Mouse (Mus musculus) kidney, embryonic 14.5 days (tissue): ENCODE data around the gene Adgrg7. TPM values are rescaled to one million over a fixed set of nuclear protein-coding genes. Genes with fewer than 3 reads are reported as not detected.

ENCODE experiments used
- ATAC-seq: fragments of 200-750 bp; cut with Nextera tagmentation; 2 replicates; pipeline ENCODE4 v1.8.0; 2017; ENCODE audit warnings: moderate number of reproducible peaks, mild to moderate bottlenecking, moderate TSS enrichment, moderate library complexity; ENCODE audit not compliant: low FRiP score, low TSS enrichment
- H3K27ac ChIP-seq: fragments of 300-500 bp; sonication (generic); 2 replicates; pipeline ENCODE4 v1.5.1; 2014; ENCODE audit warnings: low read depth, mild to moderate bottlenecking, low read length, moderate library complexity, mixed read lengths
- H3K27me3 ChIP-seq: fragments of 300-500 bp; sonication (generic); 2 replicates; pipeline ENCODE4 v1.6.1; 2014; ENCODE audit warnings: mild to moderate bottlenecking, low read length; ENCODE audit not compliant: control insufficient read depth, insufficient read depth
- H3K36me3 ChIP-seq: fragments of 300-500 bp; sonication (generic); 2 replicates; pipeline ENCODE4 v1.6.1; 2014; ENCODE audit warnings: low read length, mixed read lengths; ENCODE audit not compliant: control insufficient read depth, insufficient read depth
- H3K4me1 ChIP-seq: fragments of 300-500 bp; sonication (generic); 2 replicates; pipeline ENCODE4 v1.6.1; 2014; ENCODE audit warnings: low read length, mixed read lengths; ENCODE audit not compliant: control insufficient read depth, insufficient read depth
- H3K4me2 ChIP-seq: fragments of 300-500 bp; sonication (generic); replicated peaks from 2 replicates; pipeline ENCODE4 v1.6.1; 2014; ENCODE audit warnings: low read depth, mild to moderate bottlenecking, low read length
- H3K4me3 ChIP-seq: fragments of 300-500 bp; sonication (generic); 2 replicates; pipeline ENCODE4 v1.5.1; 2014; ENCODE audit warnings: mild to moderate bottlenecking, low read length
- H3K9ac ChIP-seq: fragments of 300-500 bp; sonication (generic); 2 replicates; pipeline ENCODE4 v1.6.1; 2014; ENCODE audit warnings: low read depth, mild to moderate bottlenecking, low read length, moderate library complexity
- H3K9me3 ChIP-seq: fragments of 300-500 bp; sonication (generic); 2 replicates; pipeline ENCODE4 v1.6.1; 2016; ENCODE audit warnings: low read length; ENCODE audit not compliant: control insufficient read depth
- WGBS: fragments of 180-500 bp; shearing (Covaris S2); extraction: QIAGEN DNeasy Blood & Tissue Kit; methylation state at CpG from one replicate; pipeline ENCODE4 v1.1.7; 2014; 5-methylcytosine and 5-hydroxymethylcytosine counted together
- polyA plus RNA-seq: library from polyadenylated mRNA; unstranded; fragments of >200 nt; fragmentation: Nextera tagmentation; extraction: Ambion mirVana; gene quantifications from 2 replicates; pipeline ENCODE4 v1.2.1, GENCODE M21; 2014

The Adgrg7 gene
- polyA plus RNA-seq, 1 experiment from 2014 or later, result not detected

- Histone ChIP-seq H3K4me2 (no peak overlapping the region), H3K9me3 (no peaks in the 10 kb centered on the region), H3K4me1 (no peaks in the 10 kb centered on the region), H3K27ac (no peak overlapping the region), H3K36me3 (no peaks in the 10 kb centered on the region), H3K9ac (no peak overlapping the region), H3K4me3 (no peak overlapping the region), H3K27me3 (no peaks in the 10 kb centered on the region)
- ATAC-seq, result no peak
- WGBS, result 88% methylated on average over 7 of the region's 7 CpGs
These were observed 1.1 kb downstream of the Adgrg7 start for GRCm38 (mm10) chr16:56794383-56795144.

- ATAC-seq, result no peak
- Histone ChIP-seq H3K4me3 (no peak overlapping the region), H3K9ac (no peak overlapping the region), H3K9me3 (no peaks in the 10 kb centered on the region), H3K4me1 (no peaks in the 10 kb centered on the region), H3K4me2 (no peak overlapping the region), H3K36me3 (no peaks in the 10 kb centered on the region), H3K27ac (no peak overlapping the region), H3K27me3 (no peaks in the 10 kb centered on the region)
- 100% methylated on average over 1 of the region's 1 CpGs for WGBS
These were observed 1.9 kb downstream of the Adgrg7 start for GRCm38 (mm10) chr16:56793778-56794177.

DNA sequence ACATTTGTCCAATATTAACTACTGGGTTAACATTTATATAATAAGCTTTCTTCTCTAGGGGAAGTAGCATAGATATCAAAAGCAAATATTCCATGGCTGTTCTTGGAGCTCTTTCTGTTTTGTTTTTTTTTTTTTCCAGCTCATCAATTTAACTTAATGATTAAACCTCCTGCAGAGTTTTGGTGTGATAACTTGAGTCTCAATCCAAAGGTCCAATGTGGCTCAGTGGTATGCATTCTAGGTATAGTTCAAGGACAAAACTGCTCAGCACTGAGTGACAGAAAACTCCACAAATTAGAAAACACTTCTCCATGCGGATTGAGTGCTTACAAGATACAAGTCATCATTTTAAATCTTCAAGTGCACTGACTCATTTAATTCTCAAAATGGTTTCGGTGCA, 9.7 kb downstream of the Adgrg7 start:
- Histone ChIP-seq H3K9ac (no peak overlapping the region), H3K27me3 (no peaks in the 10 kb centered on the region), H3K4me2 (no peak overlapping the region), H3K36me3 (no peaks in the 10 kb centered on the region), H3K4me1 (no peaks in the 10 kb centered on the region), H3K27ac (no peak overlapping the region), H3K9me3 (no peaks in the 10 kb centered on the region), H3K4me3 (no peak overlapping the region)
- no peak for ATAC-seq
- WGBS, result 88% methylated on average over 2 of the region's 2 CpGs

DNA sequence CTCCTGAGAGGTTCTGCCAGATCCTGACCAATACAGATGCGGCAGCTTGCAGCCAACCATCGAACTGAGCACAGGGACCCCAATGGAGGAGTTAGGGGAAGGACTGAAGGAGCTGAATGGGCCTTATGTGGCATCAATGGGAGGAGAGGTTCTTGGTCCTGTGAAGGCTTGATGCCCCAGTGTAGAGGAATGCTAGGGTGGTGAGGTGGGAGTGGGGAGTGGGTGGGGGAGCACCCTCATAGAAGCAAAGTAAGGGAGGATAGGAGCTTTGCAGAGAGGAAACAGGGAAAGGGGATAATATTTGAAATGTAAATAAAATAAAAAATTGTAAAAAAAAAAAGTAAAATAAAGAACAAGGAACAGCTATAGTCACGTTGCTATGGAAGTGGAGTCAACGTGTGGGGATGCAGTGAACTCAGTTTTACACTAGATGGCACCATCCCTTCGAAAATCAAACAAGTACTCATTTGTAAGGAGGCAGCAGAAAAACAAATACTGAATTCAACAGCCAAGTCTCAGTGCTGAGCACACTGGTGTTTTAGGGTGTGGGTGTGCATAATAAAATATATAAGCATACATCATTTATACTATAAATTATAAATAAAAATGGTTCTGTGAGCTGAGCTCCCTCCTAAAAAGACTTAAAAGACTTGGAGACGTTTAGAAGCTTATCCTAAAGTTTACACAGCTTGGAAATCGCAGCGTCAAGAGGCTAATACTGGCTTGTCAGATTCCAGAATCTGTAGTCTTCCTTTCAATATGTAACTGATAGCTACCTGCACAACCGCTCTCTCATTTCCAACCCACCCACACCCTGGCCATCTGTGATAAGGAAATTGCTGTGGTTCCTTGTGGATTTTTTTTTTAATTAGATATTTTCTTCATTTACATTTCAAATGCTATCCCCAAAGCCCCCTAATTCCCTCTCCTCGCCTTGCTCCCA, 24.2 kb downstream of the Adgrg7 start:
- H3K9ac ChIP-seq, result no peak overlapping the region
- H3K4me3 ChIP-seq, result no peak overlapping the region
- WGBS, result 48% methylated on average over 10 of the region's 10 CpGs
- no peaks in the 10 kb centered on the region for H3K27me3 ChIP-seq
- ATAC-seq, result peak; percentile 68
- no peak overlapping the region for H3K27ac ChIP-seq
- no peaks in the 10 kb centered on the region for H3K4me1 ChIP-seq
- H3K9me3 ChIP-seq, result no peaks in the 10 kb centered on the region
- no peak overlapping the region for H3K4me2 ChIP-seq
- no peaks in the 10 kb centered on the region for H3K36me3 ChIP-seq

DNA sequence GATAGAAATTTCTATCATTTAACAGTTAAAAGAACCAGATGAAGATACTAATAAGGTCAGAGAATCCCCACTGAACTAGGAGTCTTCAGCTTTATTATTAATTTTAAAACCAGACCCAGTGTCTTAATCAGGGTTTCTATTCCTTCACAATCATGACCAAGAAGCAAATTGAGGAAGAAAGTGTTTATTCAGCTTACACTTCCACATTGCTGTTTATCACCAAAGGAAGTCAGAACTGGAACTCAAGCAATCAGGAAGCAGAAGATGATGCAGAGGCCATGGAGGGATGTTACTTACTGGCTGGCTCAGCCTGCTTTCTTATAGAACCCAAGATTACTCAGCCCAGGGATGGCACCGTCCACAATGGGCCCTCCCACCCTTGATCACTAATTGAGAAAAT, 66.6 kb downstream of the Adgrg7 start:
- H3K4me1 ChIP-seq, result no peaks in the 10 kb centered on the region
- no peaks in the 10 kb centered on the region for H3K9me3 ChIP-seq
- H3K27me3 ChIP-seq, result no peaks in the 10 kb centered on the region
- no peak for ATAC-seq
- H3K27ac ChIP-seq, result no peak overlapping the region
- 32% methylated on average over 1 of the region's 1 CpGs for WGBS
- H3K36me3 ChIP-seq, result no peaks in the 10 kb centered on the region
- no peak overlapping the region for H3K9ac ChIP-seq
- no peak overlapping the region for H3K4me2 ChIP-seq
- H3K4me3 ChIP-seq, result no peak overlapping the region

- H3K4me1 ChIP-seq, result no peaks in the 10 kb centered on the region
- WGBS, result 79% methylated on average over 10 of the region's 10 CpGs
- no peak for ATAC-seq
- no peaks in the 10 kb centered on the region for H3K27me3 ChIP-seq
- no peak overlapping the region for H3K4me2 ChIP-seq
- H3K36me3 ChIP-seq, result no peaks in the 10 kb centered on the region
- no peak overlapping the region for H3K27ac ChIP-seq
- no peaks in the 10 kb centered on the region for H3K9me3 ChIP-seq
- no peak overlapping the region for H3K9ac ChIP-seq
- H3K4me3 ChIP-seq, result no peak overlapping the region
These were observed 70.7 kb downstream of the Adgrg7 start for GRCm38 (mm10) chr16:56724927-56725326.

DNA sequence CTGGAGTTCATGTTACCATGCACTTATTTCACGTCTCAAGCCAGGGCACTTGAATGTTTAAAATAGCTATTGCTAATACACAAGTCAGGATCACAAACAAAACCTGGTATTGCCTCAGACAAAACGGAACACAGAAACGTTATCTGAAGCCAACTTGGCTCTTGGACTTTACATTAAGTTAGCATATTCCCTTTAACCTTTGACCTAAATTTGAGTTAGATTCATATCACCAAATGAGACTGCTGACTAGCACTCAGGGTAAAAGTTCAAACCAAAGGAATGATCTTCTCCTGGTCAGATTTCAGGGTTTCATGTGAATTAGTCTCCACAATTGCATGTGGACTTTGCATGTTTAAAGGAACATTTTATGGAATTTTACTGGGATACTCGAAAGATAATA, 73.3 kb downstream of the Adgrg7 start:
- 60% methylated on average over 4 of the region's 4 CpGs for WGBS
- ATAC-seq, result no peak
- H3K27me3 ChIP-seq, result no peaks in the 10 kb centered on the region
- H3K27ac ChIP-seq, result no peak overlapping the region
- H3K9me3 ChIP-seq, result no peaks in the 10 kb centered on the region
- H3K4me3 ChIP-seq, result no peak overlapping the region
- no peaks in the 10 kb centered on the region for H3K4me1 ChIP-seq
- no peak overlapping the region for H3K4me2 ChIP-seq
- H3K9ac ChIP-seq, result no peak overlapping the region
- no peaks in the 10 kb centered on the region for H3K36me3 ChIP-seq

DNA sequence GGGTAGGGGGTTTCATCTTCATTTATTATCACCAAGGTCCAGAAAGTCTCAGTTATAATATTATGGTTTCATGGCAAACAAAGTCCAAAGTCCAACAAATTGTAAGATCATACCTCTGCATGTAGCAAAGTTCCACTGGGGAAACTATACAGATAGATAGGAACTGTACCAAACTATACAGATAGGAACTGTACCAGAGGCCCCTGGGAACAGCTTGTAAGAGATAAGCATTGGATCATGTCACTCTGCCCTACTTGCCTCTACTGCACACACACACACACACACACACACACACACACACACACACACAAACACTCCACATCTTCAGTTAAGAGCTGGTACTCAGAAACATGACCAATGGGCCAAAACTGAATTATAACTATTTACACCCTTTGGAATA, 76.6 kb downstream of the Adgrg7 start:
- Histone ChIP-seq H3K4me2 (no peak overlapping the region), H3K9ac (no peak overlapping the region), H3K4me3 (no peak overlapping the region), H3K4me1 (peaks cover 9% of the 10 kb centered on the region; the same call in 1 of the 2 replicates), H3K9me3 (no peaks in the 10 kb centered on the region), H3K27ac (no peak overlapping the region), H3K27me3 (no peaks in the 10 kb centered on the region), H3K36me3 (no peaks in the 10 kb centered on the region)
- ATAC-seq, result no peak
